Mouse (Mus musculus): ENCODE results near the gene Mbl1. TPM values are rescaled to one million over a fixed set of nuclear protein-coding genes. Genes with fewer than 3 reads are reported as not detected.

Mbl1 gene
- 0.23 TPM in 1 of 2 replicates, not detected in the other for total RNA-seq (2017)

- no peak for ATAC-seq (ENCODE audit: extremely low read depth, insufficient number of reproducible peaks, low FRiP score, poor library complexity, severe bottlenecking)
Measured at GRCm38 (mm10) chr14:41151220-41151898, at the start of gene Mbl1. Gene Mbl1, plus strand, starts transcription at chr14:41151458.

DNA sequence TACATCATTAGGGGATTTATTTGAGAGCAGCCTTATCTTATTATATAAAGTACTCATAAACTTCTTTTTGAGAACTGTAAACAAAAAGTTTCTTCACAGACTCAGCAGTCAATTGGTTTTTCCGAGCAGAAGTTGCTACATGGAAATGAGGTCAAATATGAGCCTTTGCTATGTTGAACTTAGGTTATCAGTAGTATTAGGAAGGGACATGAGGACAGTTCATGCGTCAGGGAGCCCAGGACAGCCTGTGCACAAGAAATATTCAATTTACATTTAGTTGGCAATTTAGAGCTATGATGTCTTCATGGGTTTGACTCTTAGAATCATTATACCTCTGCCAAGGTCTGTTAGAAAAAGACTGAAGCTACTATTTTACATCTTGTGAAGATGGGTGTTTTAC is 49.0 kb upstream of the Mbl1 start:
- no peak for ATAC-seq (ENCODE audit: extremely low read depth, insufficient number of reproducible peaks, low FRiP score, poor library complexity, severe bottlenecking)

DNA sequence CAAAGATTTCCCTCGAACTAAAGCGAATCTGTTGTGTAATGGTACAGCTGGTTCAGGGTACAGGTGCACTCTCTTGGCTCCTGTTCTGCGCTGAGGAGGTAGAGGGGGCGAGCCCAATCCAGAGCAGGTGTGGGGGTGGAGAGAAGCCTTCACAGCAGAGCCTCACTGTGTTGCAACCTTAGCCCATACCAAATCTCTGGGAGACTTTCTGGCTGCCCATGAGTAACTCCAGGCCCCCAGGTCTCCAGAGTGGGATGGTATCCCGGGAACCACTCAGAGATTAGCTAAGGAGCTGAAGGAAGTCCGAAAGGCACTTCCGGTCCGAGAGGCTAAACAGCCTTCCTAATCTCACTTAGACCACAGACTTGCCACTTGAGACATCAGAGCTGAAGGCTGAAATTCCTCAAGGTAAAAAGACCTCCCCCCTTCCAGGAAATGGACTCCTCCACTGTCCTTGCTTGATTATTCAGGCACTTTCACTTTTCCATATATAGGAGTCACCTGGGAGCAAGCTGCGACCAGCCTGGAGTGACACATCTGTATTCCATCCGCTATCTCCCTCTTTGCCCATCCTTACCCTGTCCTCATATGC is 46.3 kb upstream of the Mbl1 start, which contains the start of gene Mat1a:
Gene Mat1a (plus strand): TSS at position 183 of the 592 bp plus-strand sequence.
- no peak for ATAC-seq (ENCODE audit: extremely low read depth, insufficient number of reproducible peaks, low FRiP score, poor library complexity, severe bottlenecking)

DNA sequence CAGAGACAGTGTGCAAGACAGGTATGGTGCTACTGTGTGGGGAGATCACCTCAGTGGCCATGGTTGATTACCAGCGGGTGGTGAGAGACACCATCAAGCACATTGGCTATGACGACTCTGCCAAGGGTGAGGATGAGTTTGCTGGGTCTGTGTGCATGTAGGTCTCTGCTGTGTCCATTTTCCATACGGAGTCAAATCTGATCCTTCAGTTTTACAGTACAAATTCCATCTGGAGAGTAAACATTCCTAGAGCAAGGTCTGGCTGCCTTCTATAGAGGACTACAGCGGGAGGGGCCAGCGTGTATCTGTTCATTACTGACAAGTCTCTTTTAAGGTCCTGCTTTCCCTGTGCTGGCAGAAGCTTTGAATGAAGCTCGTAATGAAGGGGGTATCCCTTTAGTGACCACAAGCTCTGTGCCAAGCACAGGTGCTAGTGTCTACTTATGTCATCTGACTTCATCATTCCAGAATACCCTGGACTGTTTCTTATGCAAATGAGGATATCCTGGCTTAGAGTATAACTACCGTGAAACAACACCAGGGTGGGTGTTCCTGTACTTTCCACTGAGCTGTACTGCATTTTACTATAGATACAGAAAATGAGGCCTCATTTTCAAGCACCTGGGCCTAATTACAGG is 40.1 kb upstream of the Mbl1 start:
- no peak for ATAC-seq (ENCODE audit: extremely low read depth, insufficient number of reproducible peaks, low FRiP score, poor library complexity, severe bottlenecking)

- ATAC-seq (ENCODE audit: extremely low read depth, insufficient number of reproducible peaks, low FRiP score, poor library complexity, severe bottlenecking), result no peak
Measured at GRCm38 (mm10) chr14:41112944-41113343, 38.3 kb upstream of the Mbl1 start.

GRCm38 (mm10) chr14:41116271-41116670 is 35.0 kb upstream of the Mbl1 start:
- ATAC-seq (ENCODE audit: extremely low read depth, insufficient number of reproducible peaks, low FRiP score, poor library complexity, severe bottlenecking), result no peak

DNA sequence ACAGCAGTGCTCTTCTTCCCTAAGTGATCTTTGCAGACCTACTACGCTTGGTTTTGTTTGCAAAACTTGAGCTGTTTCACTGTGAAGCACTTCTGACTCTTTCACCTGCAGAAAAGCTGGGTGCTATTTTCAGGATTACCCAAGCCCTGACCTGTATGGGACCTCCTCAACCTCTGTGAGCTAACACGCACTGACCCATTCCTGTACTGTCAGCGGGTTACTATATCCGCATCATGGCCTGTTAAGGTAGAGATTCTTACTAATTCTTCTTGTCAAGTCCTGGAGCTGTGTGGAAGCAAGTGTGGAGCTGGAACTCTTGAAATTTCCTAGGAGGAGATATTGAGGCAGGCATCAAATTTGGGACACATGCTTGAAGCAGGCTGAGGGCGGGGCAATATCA is 26.6 kb upstream of the Mbl1 start:
- no peak for ATAC-seq (ENCODE audit: extremely low read depth, insufficient number of reproducible peaks, low FRiP score, poor library complexity, severe bottlenecking)

GRCm38 (mm10) chr14:41127997-41128396 is 23.3 kb upstream of the Mbl1 start:
- no peak for ATAC-seq (ENCODE audit: extremely low read depth, insufficient number of reproducible peaks, low FRiP score, poor library complexity, severe bottlenecking)

DNA sequence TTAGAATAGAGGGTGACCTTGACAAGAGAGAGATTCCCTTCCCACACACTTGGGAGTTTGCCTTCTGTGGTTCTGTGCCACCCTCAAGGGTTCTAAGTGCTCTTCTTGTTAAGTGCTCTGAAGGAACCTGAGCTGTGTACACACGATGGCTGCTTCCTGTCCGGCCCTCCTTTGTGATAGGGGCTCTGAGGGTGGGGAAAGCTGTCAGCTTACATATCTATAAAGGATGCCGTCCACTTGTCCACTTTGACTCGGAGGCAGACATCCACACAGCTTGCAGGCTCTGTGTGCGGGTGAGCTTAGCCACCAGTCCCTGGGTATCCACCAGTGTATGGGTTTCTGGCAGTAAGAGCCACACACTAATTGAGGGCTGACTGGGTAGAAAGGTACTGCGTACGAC is 19.7 kb upstream of the Mbl1 start, which contains the start of gene Sftpa1:
Gene Sftpa1 (plus strand): TSS at position 243 of the 400 bp plus-strand sequence.
- ATAC-seq (ENCODE audit: extremely low read depth, insufficient number of reproducible peaks, low FRiP score, poor library complexity, severe bottlenecking), result no peak

DNA sequence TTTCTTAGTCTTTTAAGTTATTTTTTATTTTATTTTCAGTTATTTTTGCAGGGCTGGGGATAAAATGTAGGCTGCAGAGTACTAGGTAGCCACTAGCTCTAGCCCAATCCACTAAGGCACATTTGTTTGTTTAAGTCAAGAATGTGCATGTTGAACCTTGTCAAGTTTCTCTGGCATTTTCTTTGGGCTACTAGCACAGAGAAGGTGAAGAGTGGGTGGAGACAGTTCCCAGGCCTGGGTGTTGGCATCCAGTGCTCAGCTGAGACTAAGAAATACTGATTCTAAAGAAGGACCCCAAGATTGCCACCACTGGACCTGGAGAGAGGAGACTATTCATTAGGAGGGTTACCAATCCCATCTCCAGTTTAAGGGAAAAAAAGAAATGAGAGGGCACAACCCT is 14.3 kb upstream of the Mbl1 start:
- no peak for ATAC-seq (ENCODE audit: extremely low read depth, insufficient number of reproducible peaks, low FRiP score, poor library complexity, severe bottlenecking)

- no peak for ATAC-seq (ENCODE audit: extremely low read depth, insufficient number of reproducible peaks, low FRiP score, poor library complexity, severe bottlenecking)
Measured at GRCm38 (mm10) chr14:41140686-41141085, 10.6 kb upstream of the Mbl1 start.

DNA sequence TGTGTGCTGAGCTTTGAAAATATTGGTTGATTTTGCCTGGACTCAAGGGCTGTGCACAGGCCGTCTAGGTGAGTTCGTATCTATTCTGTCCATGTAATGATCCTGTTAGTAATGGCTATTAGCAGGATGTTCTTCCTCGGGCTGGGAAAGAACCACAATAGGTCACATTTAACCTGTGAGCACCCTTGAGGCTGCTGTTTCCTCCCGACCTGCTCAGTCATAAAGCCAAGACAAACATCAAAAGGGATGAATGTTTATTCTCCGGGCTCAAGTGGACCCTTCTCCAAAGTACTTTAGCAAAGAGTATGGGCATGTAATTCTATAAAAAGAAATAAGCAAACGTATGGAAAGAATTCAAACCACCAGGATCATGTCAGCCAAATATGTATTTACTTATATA is 5.2 kb upstream of the Mbl1 start:
- ATAC-seq (ENCODE audit: extremely low read depth, insufficient number of reproducible peaks, low FRiP score, poor library complexity, severe bottlenecking), result no peak

DNA sequence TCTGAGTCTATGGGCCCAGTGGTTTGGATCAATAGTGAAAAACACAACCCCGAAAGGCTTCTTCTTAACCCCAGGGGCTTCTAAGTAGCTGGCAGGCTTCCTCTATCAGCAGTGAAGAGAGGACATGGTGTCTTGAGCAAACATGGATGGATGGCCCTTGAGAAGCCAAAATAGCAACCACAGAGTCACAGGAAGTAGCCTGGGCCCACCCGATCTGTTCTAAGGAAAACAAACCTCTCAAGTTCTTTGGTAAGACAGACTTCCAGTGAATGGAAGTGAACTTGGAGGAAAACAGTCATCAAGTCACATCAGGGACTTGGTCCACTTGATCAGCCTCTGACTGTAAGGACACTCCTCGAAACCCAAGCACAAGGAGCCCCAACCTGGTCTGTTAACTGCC is 4.3 kb upstream of the Mbl1 start:
- ATAC-seq (ENCODE audit: extremely low read depth, insufficient number of reproducible peaks, low FRiP score, poor library complexity, severe bottlenecking), result no peak

DNA sequence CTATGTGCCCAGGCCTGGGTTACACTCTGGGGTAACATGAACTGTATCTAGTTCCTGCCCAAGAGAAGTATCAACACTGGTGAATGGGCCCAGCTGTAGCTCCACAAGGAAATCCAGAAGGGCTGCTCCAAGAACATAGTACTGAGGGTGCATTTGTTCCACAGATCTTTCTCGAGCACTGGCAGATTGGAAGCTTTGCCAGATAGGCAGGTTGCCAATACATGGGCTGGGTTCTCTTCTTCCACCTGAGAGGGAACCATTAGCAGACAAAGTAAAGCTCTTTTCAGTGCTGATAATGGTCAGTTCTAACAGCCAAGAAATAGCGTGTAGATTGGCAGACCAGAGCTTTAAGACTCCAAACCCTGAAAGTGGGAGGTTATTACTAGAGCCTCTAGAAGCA is 3.9 kb upstream of the Mbl1 start:
- no peak for ATAC-seq (ENCODE audit: extremely low read depth, insufficient number of reproducible peaks, low FRiP score, poor library complexity, severe bottlenecking)

GRCm38 (mm10) chr14:41160076-41160475 is 8.8 kb downstream of the Mbl1 start:
- ATAC-seq (ENCODE audit: extremely low read depth, insufficient number of reproducible peaks, low FRiP score, poor library complexity, severe bottlenecking), result no peak

GRCm38 (mm10) chr14:41160743-41161142 is 9.5 kb downstream of the Mbl1 start:
- ATAC-seq (ENCODE audit: extremely low read depth, insufficient number of reproducible peaks, low FRiP score, poor library complexity, severe bottlenecking), result no peak

DNA sequence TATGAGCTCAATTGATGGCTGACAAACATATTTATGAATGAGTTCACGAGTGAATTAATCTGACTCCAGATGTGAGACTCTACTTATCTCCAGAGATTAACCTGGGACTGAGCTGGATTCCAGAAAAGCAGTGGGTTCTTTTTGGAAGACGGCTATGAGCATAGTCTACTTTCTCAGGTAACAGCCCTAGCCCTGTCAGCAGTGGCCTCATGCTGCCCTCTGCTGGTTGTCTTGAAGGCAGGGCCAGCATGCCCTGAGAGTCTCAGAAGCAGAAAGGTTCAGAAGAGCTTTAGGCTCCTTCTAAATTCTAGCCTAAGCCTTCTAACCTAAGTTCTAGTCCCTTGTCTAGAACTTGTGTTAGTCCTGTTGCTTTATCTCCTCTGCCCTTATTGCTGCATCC is 11.4 kb downstream of the Mbl1 start:
- no peak for ATAC-seq (ENCODE audit: extremely low read depth, insufficient number of reproducible peaks, low FRiP score, poor library complexity, severe bottlenecking)

GRCm38 (mm10) chr14:41167278-41167677 is 16.0 kb downstream of the Mbl1 start:
- ATAC-seq (ENCODE audit: extremely low read depth, insufficient number of reproducible peaks, low FRiP score, poor library complexity, severe bottlenecking), result no peak

DNA sequence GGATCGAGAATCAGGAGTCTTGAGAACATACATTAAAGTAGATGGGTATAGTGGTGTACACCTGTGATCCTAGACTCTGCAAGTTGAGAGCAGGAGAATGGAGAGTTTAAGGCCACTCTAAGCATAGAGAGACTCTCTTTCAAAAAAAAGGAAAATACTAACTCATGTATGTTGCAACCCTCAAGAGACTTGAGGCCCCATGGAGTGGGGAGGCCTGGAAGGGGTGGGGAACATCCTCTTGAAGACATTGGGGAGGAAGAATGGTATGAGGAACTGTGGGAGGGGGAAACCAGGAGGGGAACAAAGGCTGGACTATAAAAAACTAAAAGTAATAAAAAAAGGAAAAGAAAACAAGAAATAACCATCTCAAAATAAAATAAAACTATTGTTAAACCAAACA is 17.3 kb downstream of the Mbl1 start:
- no peak for ATAC-seq (ENCODE audit: extremely low read depth, insufficient number of reproducible peaks, low FRiP score, poor library complexity, severe bottlenecking)

GRCm38 (mm10) chr14:41170514-41170913 is 19.3 kb downstream of the Mbl1 start:
- ATAC-seq (ENCODE audit: extremely low read depth, insufficient number of reproducible peaks, low FRiP score, poor library complexity, severe bottlenecking), result no peak

All from neutrophil, adult 5-6 weeks (primary cell).